Mouse (Mus musculus) intestine, embryonic 14.5 days (tissue): ENCODE measurements around the gene Exd1. TPM values are rescaled to one million over a fixed set of nuclear protein-coding genes. Genes with fewer than 3 reads are reported as not detected.
A peak's percentile ranks its signal among the peaks of the same experiment; 100 is the strongest.
"Not testable (repeated sequence)": the region's sequence is repeated elsewhere in the genome, so short reads cannot be mapped to it uniquely, and the experiment has no call there.

Source experiments
- ATAC-seq: fragments of 200-750 bp; cut with Nextera tagmentation; replicated peaks from 2 replicates; pipeline ENCODE4 v1.8.0; 2017; ENCODE audit warnings: low read depth, moderate number of reproducible peaks, moderate TSS enrichment, moderate library complexity; ENCODE audit not compliant: low FRiP score, low TSS enrichment
- DNase-seq: peaks from one replicate; pipeline ENCODE4 v3.0.0-alpha.2; 2018; ENCODE audit warnings: low spot score
- H3K27ac ChIP-seq: fragments of 300-500 bp; sonication (generic); 2 replicates; pipeline ENCODE4 v1.5.1; 2014; ENCODE audit warnings: low read depth, mild to moderate bottlenecking, control low read depth
- H3K27me3 ChIP-seq: fragments of 300-500 bp; sonication (generic); replicated peaks from 2 replicates; pipeline ENCODE4 v1.6.1; 2014; ENCODE audit warnings: low read length, control low read depth; ENCODE audit not compliant: control insufficient read depth, insufficient read depth
- H3K36me3 ChIP-seq: fragments of 300-500 bp; sonication (generic); 2 replicates; pipeline ENCODE4 v1.6.1; 2014; ENCODE audit warnings: low read length, control low read depth; ENCODE audit not compliant: control insufficient read depth, insufficient read depth
- H3K4me1 ChIP-seq: fragments of 300-500 bp; sonication (generic); replicated peaks from 2 replicates; pipeline ENCODE4 v1.6.1; 2014; ENCODE audit warnings: low read length, control low read depth, mixed read lengths; ENCODE audit not compliant: control insufficient read depth, insufficient read depth
- H3K4me2 ChIP-seq: fragments of 300-500 bp; sonication (generic); 2 replicates; pipeline ENCODE4 v1.6.1; 2014; ENCODE audit warnings: low read length
- H3K4me3 ChIP-seq: fragments of 300-500 bp; sonication (generic); 2 replicates; pipeline ENCODE4 v1.5.1; 2014; ENCODE audit warnings: low read depth, low read length, control low read depth, mixed read lengths
- H3K9ac ChIP-seq: fragments of 300-500 bp; sonication (generic); 2 replicates; pipeline ENCODE4 v1.6.1; 2014; ENCODE audit warnings: mild to moderate bottlenecking, low read length
- H3K9me3 ChIP-seq: fragments of 300-500 bp; sonication (generic); 2 replicates; pipeline ENCODE4 v1.6.1; 2016; ENCODE audit warnings: low read length, control low read depth; ENCODE audit not compliant: control insufficient read depth
- WGBS: fragments of 180-500 bp; shearing (Covaris S2); extraction: QIAGEN DNeasy Blood & Tissue Kit; methylation state at CpG from one replicate; pipeline ENCODE4 v1.1.7; 2014; 5-methylcytosine and 5-hydroxymethylcytosine counted together
- polyA plus RNA-seq: library from polyadenylated mRNA; unstranded; fragments of >200 nt; fragmentation: Nextera tagmentation; extraction: Ambion mirVana; gene quantifications from 2 replicates; pipeline ENCODE4 v1.2.1, GENCODE M21; 2014

Gene Exd1
- polyA plus RNA-seq, 1 experiment from 2014 or later = 0.27 TPM

DNA sequence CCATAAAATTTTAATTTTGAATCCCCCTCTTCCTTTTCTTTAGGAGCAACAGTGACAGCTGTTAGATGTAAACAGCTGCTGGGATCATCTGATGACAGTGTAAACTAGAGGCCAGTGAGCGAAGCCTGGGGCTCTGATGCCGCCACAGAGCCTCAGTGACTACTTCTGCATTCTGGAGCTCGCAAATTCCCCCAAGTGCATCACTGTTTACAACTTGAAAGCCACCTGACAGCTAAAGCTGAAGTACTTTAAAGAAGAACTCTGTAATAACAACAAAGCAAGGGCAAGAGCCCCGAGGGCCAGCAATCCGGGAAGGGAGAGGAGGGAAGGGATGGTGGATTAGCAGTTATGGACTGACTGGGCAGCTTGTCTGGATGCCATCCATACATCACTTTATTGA lies 30.6 kb downstream of the Exd1 start:
- no peak overlapping the region for H3K4me3 ChIP-seq
- no peaks in the 10 kb centered on the region for H3K9me3 ChIP-seq
- ATAC-seq (no peak), DNase-seq (no peak)
- H3K9ac ChIP-seq = no peak overlapping the region
- no peaks in the 10 kb centered on the region for H3K36me3 ChIP-seq
- no peak overlapping the region for H3K4me2 ChIP-seq
- H3K27ac ChIP-seq = no peak overlapping the region
- H3K27me3 ChIP-seq = no peaks in the 10 kb centered on the region
- no peaks in the 10 kb centered on the region for H3K4me1 ChIP-seq
- WGBS = 29% methylated on average over 5 of the region's 5 CpGs

DNA sequence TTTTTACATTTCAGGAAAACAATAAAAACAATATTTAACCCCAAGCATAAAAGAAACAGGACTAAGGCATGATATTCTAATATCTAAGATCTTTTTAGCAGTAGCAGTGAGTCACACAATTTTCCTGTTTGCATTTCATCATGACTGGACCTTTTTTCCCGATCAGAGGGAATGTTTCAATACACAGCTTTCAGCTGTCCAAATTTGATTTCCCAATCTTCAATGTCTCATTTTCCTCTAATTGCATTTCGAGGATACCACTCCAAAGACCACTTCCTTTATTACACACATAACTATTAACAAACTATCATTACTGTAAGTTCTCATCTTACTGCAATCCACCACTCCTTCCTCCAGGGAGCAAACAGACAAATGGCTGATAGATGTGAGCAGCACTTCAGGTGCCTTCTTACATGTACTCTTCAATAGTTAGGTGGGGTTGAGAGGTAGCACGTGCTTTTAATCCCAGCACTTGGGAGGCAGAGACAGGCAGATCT lies 33.4 kb downstream of the Exd1 start:
- Histone ChIP-seq H3K4me3 (no peak overlapping the region), H3K27me3 (no peaks in the 10 kb centered on the region), H3K4me1 (no peaks in the 10 kb centered on the region), H3K4me2 (no peak overlapping the region), H3K9me3 (no peaks in the 10 kb centered on the region), H3K36me3 (no peaks in the 10 kb centered on the region), H3K27ac (no peak overlapping the region), H3K9ac (no peak overlapping the region)
- DNase-seq = no peak
- no peak for ATAC-seq
- 84% methylated on average over 3 of the region's 3 CpGs for WGBS

DNA sequence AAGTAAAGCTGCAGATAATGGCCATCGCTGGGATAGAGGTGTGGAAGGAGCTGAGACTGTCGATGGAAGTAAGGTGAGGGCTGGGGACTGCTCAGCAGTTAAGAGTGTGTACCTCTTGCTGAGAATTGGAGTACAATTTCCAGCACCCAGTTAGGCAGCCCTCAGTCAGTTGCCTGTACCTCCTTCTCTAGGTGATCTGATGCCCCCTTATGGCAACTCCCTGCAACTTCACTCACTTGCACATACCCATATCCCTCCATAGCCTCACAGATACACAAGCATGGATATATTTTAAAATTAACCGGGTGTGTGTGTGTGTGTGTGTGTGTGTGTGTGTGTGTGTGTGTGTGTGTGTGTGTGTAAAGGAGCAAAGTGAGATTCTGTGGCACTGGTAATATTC lies 35.1 kb downstream of the Exd1 start:
- Histone ChIP-seq H3K4me1 (no peaks in the 10 kb centered on the region), H3K4me3 (no peak overlapping the region), H3K9me3 (no peaks in the 10 kb centered on the region), H3K27ac (no peak overlapping the region), H3K4me2 (no peak overlapping the region), H3K27me3 (no peaks in the 10 kb centered on the region), H3K36me3 (no peaks in the 10 kb centered on the region), H3K9ac (no peak overlapping the region)
- WGBS = 77% methylated on average over 3 of the region's 3 CpGs
- DNase-seq (no peak), ATAC-seq (no peak)

DNA sequence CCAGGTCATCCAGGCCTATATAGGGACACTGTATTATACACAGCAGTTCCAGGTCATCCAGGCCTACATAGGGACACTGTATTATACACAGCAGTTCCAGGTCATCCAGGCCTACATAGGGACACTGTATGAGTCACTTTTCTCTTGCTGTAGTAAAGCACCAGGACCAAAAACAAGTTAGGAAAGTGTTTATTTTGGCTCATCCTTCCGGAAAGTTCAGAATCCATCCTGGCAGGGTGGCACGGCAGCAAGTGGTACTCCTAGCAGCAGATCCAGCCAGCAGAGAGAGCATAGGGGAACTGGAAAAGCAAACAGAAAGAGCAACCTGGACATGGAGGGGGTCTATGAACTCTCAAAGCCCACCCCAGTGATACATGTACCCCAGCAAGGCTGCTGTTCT lies 36.6 kb downstream of the Exd1 start:
- H3K4me1 ChIP-seq = no peaks in the 10 kb centered on the region
- ATAC-seq (no peak), DNase-seq (no peak)
- H3K27me3 ChIP-seq = no peaks in the 10 kb centered on the region
- no peak overlapping the region for H3K9ac ChIP-seq
- H3K27ac ChIP-seq = no peak overlapping the region
- 94% methylated on average over 2 of the region's 2 CpGs for WGBS
- no peaks in the 10 kb centered on the region for H3K36me3 ChIP-seq
- no peaks in the 10 kb centered on the region for H3K9me3 ChIP-seq
- H3K4me2 ChIP-seq = no peak overlapping the region
- no peak overlapping the region for H3K4me3 ChIP-seq

DNA sequence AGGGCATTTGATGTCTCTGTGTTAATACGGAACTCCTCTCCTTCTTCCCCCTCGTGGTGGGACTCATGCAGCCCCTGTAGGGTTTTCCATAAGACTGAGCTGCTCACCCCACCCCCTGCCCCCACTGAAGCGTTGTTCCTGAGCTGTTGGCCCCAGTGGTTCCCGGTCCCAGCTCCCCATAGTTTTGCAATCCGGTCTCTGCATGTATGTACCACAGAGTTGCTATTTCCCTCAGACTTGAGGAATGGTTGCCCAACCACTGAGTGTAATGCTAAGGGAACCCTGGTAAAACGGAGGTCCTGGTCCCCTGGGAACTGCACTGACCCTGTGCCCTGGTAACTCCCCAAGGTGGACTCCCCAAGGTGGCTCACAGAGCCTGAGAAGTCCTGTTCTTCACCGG lies 38.9 kb downstream of the Exd1 start:
- not testable (repeated sequence) for H3K4me3 ChIP-seq, H3K36me3 ChIP-seq, ATAC-seq, H3K27ac ChIP-seq, DNase-seq, H3K9me3 ChIP-seq, H3K4me2 ChIP-seq, H3K9ac ChIP-seq, H3K27me3 ChIP-seq, H3K4me1 ChIP-seq
- WGBS = 67% methylated on average over 7 of the region's 7 CpGs

GRCm38 (mm10) chr2:119507108-119507507 lies 40.3 kb downstream of the Exd1 start:
- no peak overlapping the region for H3K4me2 ChIP-seq
- H3K27ac ChIP-seq = no peak overlapping the region
- no peak overlapping the region for H3K4me3 ChIP-seq
- no peak for DNase-seq
- no peaks in the 10 kb centered on the region for H3K36me3 ChIP-seq
- no peak for ATAC-seq
- H3K4me1 ChIP-seq = no peaks in the 10 kb centered on the region
- H3K9me3 ChIP-seq = no peaks in the 10 kb centered on the region
- H3K27me3 ChIP-seq = no peaks in the 10 kb centered on the region
- H3K9ac ChIP-seq = no peak overlapping the region

DNA sequence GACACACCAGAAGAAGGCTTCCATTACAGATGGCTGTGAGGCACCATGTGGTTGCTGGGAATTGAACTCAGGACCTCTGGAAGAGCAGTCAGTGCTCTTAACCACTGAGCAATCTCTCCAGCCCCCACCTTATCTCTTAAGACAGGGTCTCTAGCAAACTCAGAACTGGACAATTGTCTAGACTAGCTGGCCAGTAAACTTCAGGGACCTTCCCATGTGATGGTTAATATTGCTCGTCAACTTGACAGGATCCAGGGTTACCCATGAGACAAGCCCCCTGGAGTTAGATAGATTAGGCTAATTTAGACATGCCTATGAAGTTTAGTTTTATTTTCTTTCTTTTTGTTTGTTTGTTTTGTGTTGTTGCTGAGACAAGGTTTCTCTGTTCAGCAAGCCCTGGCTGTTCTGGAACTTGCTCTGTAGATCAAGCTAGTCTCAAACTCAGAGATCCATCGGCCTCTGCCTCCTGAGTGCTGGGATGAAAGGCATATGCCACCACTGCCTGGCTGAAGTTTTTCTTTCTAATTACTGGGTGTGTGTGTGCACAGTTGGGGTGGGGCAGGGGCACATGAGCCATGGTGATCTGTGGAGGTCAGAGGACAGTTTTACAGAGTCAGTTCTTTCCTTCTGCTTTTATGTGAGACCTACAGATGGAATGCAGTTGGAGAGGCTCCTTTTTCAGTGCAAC lies 46.3 kb downstream of the Exd1 start:
- no peak overlapping the region for H3K4me2 ChIP-seq
- ATAC-seq (peak; percentile 76), DNase-seq (no peak)
- H3K4me3 ChIP-seq = no peak overlapping the region
- 64% methylated on average over 2 of the region's 2 CpGs for WGBS
- no peaks in the 10 kb centered on the region for H3K27me3 ChIP-seq
- H3K9ac ChIP-seq = no peak overlapping the region
- H3K36me3 ChIP-seq = no peaks in the 10 kb centered on the region
- H3K4me1 ChIP-seq = no peaks in the 10 kb centered on the region
- no peak overlapping the region for H3K27ac ChIP-seq
- no peaks in the 10 kb centered on the region for H3K9me3 ChIP-seq

GRCm38 (mm10) chr2:119498859-119499258 lies 48.6 kb downstream of the Exd1 start:
- DNase-seq (no peak), ATAC-seq (no peak)
- Histone ChIP-seq H3K9ac (no peak overlapping the region), H3K27ac (no peak overlapping the region), H3K4me2 (no peak overlapping the region), H3K9me3 (no peaks in the 10 kb centered on the region), H3K36me3 (no peaks in the 10 kb centered on the region), H3K4me1 (no peaks in the 10 kb centered on the region), H3K4me3 (no peak overlapping the region), H3K27me3 (no peaks in the 10 kb centered on the region)
- WGBS = 86% methylated on average over 2 of the region's 2 CpGs

- Histone ChIP-seq H3K27me3 (no peaks in the 10 kb centered on the region), H3K9me3 (no peaks in the 10 kb centered on the region), H3K36me3 (no peaks in the 10 kb centered on the region), H3K4me2 (no peak overlapping the region), H3K4me3 (no peak overlapping the region), H3K9ac (no peak overlapping the region), H3K27ac (no peak overlapping the region), H3K4me1 (no peaks in the 10 kb centered on the region)
- no peak for DNase-seq
- WGBS = 87% methylated on average over 2 of the region's 2 CpGs
- no peak for ATAC-seq
Measured at GRCm38 (mm10) chr2:119496082-119496481, 51.3 kb downstream of the Exd1 start.
